Mouse (Mus musculus) neural tube, embryonic 11.5 days (tissue): ENCODE measurements around the gene Tcf20. TPM values are rescaled to one million over a fixed set of nuclear protein-coding genes. Genes with fewer than 3 reads are reported as not detected.
A peak's percentile ranks its signal among the peaks of the same experiment; 100 is the strongest.

ENCODE experiments used
- ATAC-seq: fragments of 200-750 bp; cut with Nextera tagmentation; 2 replicates; pipeline ENCODE4 v1.8.0; 2017; ENCODE audit warnings: moderate number of reproducible peaks, mild to moderate bottlenecking, moderate TSS enrichment, moderate library complexity; ENCODE audit not compliant: insufficient read depth, low FRiP score, low TSS enrichment
- DNase-seq: peaks from one replicate; pipeline ENCODE4 v3.0.0-alpha.2; 2015; ENCODE audit warnings: low spot score
- H3K27ac ChIP-seq: fragments of 300-500 bp; sonication (generic); 2 replicates; pipeline ENCODE4 v1.5.1; 2014; ENCODE audit warnings: low read depth, mild to moderate bottlenecking, low read length
- H3K27me3 ChIP-seq: fragments of 300-500 bp; sonication (generic); 2 replicates; pipeline ENCODE4 v1.6.1; 2014; ENCODE audit warnings: mild to moderate bottlenecking, low read length, mixed read lengths; ENCODE audit not compliant: control insufficient read depth, insufficient read depth
- H3K36me3 ChIP-seq: fragments of 300-500 bp; sonication (generic); 2 replicates; pipeline ENCODE4 v1.6.1; 2014; ENCODE audit warnings: mild to moderate bottlenecking, low read length, moderate library complexity, mixed read lengths; ENCODE audit not compliant: control insufficient read depth, insufficient read depth
- H3K4me1 ChIP-seq: fragments of 300-500 bp; sonication (generic); 2 replicates; pipeline ENCODE4 v1.6.1; 2014; ENCODE audit warnings: low read length, mixed read lengths; ENCODE audit not compliant: control insufficient read depth, insufficient read depth
- H3K4me2 ChIP-seq: fragments of 300-500 bp; sonication (generic); 2 replicates; pipeline ENCODE4 v1.6.1; 2014; ENCODE audit warnings: low read depth, mild to moderate bottlenecking, moderate library complexity
- H3K4me3 ChIP-seq: fragments of 300-500 bp; sonication (generic); 2 replicates; pipeline ENCODE4 v1.5.1; 2014; ENCODE audit warnings: low read depth, low read length
- H3K9ac ChIP-seq: fragments of 300-500 bp; sonication (generic); 2 replicates; pipeline ENCODE4 v1.6.1; 2014; ENCODE audit warnings: mild to moderate bottlenecking, low read length
- H3K9me3 ChIP-seq: fragments of 300-500 bp; sonication (generic); 2 replicates; pipeline ENCODE4 v1.6.1; 2016; ENCODE audit warnings: low read length; ENCODE audit not compliant: control insufficient read depth
- WGBS: fragments of 180-500 bp; shearing (Covaris S2); extraction: QIAGEN DNeasy Blood & Tissue Kit; methylation state at CpG from one replicate; pipeline ENCODE4 v1.1.7; 2014; 5-methylcytosine and 5-hydroxymethylcytosine counted together
- microRNA-seq: library from miRNA; unstranded; fragments of <30 nt; microRNA quantifications from one replicate; pipeline ENCODE4, GENCODE M21; 2016
- polyA plus RNA-seq: library from polyadenylated mRNA; unstranded; fragments of >200 nt; fragmentation: Nextera tagmentation; extraction: Ambion mirVana; gene quantifications from 2 replicates; pipeline ENCODE4 v1.2.1, GENCODE M21; 2014

The Tcf20 gene
- polyA plus RNA-seq, 1 experiment from 2014 or later: 12.4 TPM

GRCm38 (mm10) chr15:82765943-82766342 is 221.7 kb downstream of the Tcf20 start:
- no peaks in the 10 kb centered on the region for H3K9me3 ChIP-seq
- WGBS: 87% methylated on average over 2 of the region's 2 CpGs

GRCm38 (mm10) chr15:82764881-82765280 is 222.8 kb downstream of the Tcf20 start:
- no peak for DNase-seq
- H3K4me1 ChIP-seq: no peaks in the 10 kb centered on the region
- H3K9ac ChIP-seq: no peak overlapping the region
- no peak overlapping the region for H3K4me3 ChIP-seq
- no peaks in the 10 kb centered on the region for H3K9me3 ChIP-seq
- H3K27ac ChIP-seq: no peak overlapping the region
- no peaks in the 10 kb centered on the region for H3K36me3 ChIP-seq
- ATAC-seq: no peak
- WGBS: 85% methylated on average over 6 of the region's 6 CpGs
- no peaks in the 10 kb centered on the region for H3K27me3 ChIP-seq
- H3K4me2 ChIP-seq: no peak overlapping the region

More at GRCm38 (mm10) chr15:82765943-82766342, 221.7 kb downstream of the Tcf20 start:
- no peaks in the 10 kb centered on the region for H3K4me1 ChIP-seq
- no peak overlapping the region for H3K4me3 ChIP-seq
- no peak overlapping the region for H3K27ac ChIP-seq
- H3K27me3 ChIP-seq: no peaks in the 10 kb centered on the region
- DNase-seq (no peak), ATAC-seq (no peak)
- no peak overlapping the region for H3K4me2 ChIP-seq
- no peak overlapping the region for H3K9ac ChIP-seq
- no peaks in the 10 kb centered on the region for H3K36me3 ChIP-seq

GRCm38 (mm10) chr15:82763631-82764420 is 223.8 kb downstream of the Tcf20 start, which contains the start of gene Cyp2d40:
TSS of gene Cyp2d40 (minus strand) at chr15:82764183.
- WGBS: 93% methylated on average over 9 of the region's 9 CpGs

More at GRCm38 (mm10) chr15:82763631-82764420, 223.8 kb downstream of the Tcf20 start, which contains the start of gene Cyp2d40:
- H3K4me1 ChIP-seq: no peaks in the 10 kb centered on the region
- no peak within 1 kb of the TSS for H3K4me2 ChIP-seq
- DNase-seq (no peak), ATAC-seq (no peak)
- H3K9ac ChIP-seq: no peak within 1 kb of the TSS
- no peaks in the 10 kb centered on the region for H3K9me3 ChIP-seq
- H3K4me3 ChIP-seq: no peak within 1 kb of the TSS
- H3K27me3 ChIP-seq: no peaks in the 10 kb centered on the region
- no peaks in the 10 kb centered on the region for H3K36me3 ChIP-seq
- H3K27ac ChIP-seq: no peak within 1 kb of the TSS

Small RNA genes lying within 50 kb of the gene (microRNA-seq; reads per million reads assigned to microRNA genes)
- gene Gm27618: not detected
- gene Mir3080: 9.1 reads per million, percentile 20 among the genes with 10 or more reads in this experiment

Other genes starting within 250 kb of the Tcf20 start
- not detected in 2 replicates for gene Cyp2d40, start 223.7 kb downstream of the Tcf20 start, polyA plus RNA-seq
- not detected in 2 replicates for gene Cyp2d26, start 193.6 kb downstream of the Tcf20 start, polyA plus RNA-seq
- gene Nfam1, start 45.4 kb upstream of the Tcf20 start, polyA plus RNA-seq: 3.0 and 3.7 TPM in 2 replicates
- gene Serhl, start 101.6 kb upstream of the Tcf20 start, polyA plus RNA-seq: 40.3 and 45.1 TPM in 2 replicates
- gene Rrp7a, start 134.9 kb upstream of the Tcf20 start, polyA plus RNA-seq: 64.0 and 78.6 TPM in 2 replicates
- 180 and 196 TPM in 2 replicates for gene Poldip3, start 161.5 kb upstream of the Tcf20 start, polyA plus RNA-seq
- gene Cyb5r3, start 184.7 kb upstream of the Tcf20 start, polyA plus RNA-seq: 175 and 179 TPM in 2 replicates